Comparison of ENCODE assay signal across 8 mouse cellular contexts in the genomic region with DNA sequence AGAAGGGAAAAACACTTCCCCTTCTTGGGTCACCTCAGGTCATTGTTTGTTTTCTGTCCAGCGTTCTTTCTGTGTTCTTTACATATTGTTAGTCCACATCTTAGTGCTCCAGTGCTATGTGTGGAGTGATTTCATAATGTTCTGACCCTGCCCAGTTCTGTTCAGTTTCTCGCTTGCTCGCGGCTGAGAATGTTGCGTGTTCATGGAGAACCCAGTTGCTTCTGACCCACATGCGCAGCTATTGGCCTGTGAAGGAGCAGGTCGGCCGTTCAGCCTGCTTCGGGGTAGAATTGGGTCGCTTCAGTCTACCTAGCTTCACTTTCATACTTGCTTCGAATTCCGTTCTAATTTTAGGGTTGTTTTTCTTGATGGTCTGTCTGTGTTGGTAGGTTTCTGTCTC. TPM values are rescaled to one million over a fixed set of nuclear protein-coding genes. Genes with fewer than 3 reads are reported as not detected.
A peak's percentile ranks its signal among the peaks of the same experiment; 100 is the strongest.
DNase-seq lines count a peak whose midpoint lies in the region; ATAC-seq and TF ChIP-seq lines count a peak whose summit lies in the region.

No protein-coding gene starts in this region.

- peak; percentile 76 for DNase-seq in gastrocnemius, adult 2 months
- no peak for DNase-seq in gastrocnemius, postnatal 10 days
- DNase-seq in forebrain, embryonic 10.5 days (ENCODE audit: extremely low spot score, low spot score) = no peak
- no peak for DNase-seq in hindbrain, postnatal 0 days (ENCODE audit: low spot score)
- DNase-seq in liver, postnatal 0 days = peak; percentile 40
- no peak for DNase-seq in right cerebral cortex, postnatal 14 days
- no peak for DNase-seq in thymus, postnatal 0 days (ENCODE audit: low spot score)

- H3K4me2 ChIP-seq in hindbrain, postnatal 0 days (ENCODE audit: low read depth, low read length) = peak overlapping the region; percentile 77
- H3K4me2 ChIP-seq in liver, postnatal 0 days (ENCODE audit: low read depth, low read length) = peak overlapping the region; percentile 80
- H3K4me2 ChIP-seq in stomach, embryonic 14.5 days (replicated peaks; ENCODE audit: low read depth, low read length) = peak overlapping the region; percentile 68

- H3K36me3 ChIP-seq in forebrain, embryonic 10.5 days (replicated peaks) = peaks cover 54% of the 10 kb centered on the region
- H3K36me3 ChIP-seq in hindbrain, postnatal 0 days (ENCODE audit: insufficient read depth, low read length) = peaks cover 4% of the 10 kb centered on the region; the same call in 1 of the 2 replicates
- H3K36me3 ChIP-seq in liver, postnatal 0 days (replicated peaks; ENCODE audit: insufficient read depth, low read length) = peaks cover 29% of the 10 kb centered on the region
- H3K36me3 ChIP-seq in stomach, embryonic 14.5 days (ENCODE audit: control insufficient read depth, insufficient read depth, low read length) = peaks cover 21% of the 10 kb centered on the region

- peak overlapping the region; percentile 93 for H3K4me3 ChIP-seq in gastrocnemius, adult 2 months
- H3K4me3 ChIP-seq in forebrain, embryonic 10.5 days = peak overlapping the region; percentile 97
- peak overlapping the region; percentile 94 for H3K4me3 ChIP-seq in hindbrain, postnatal 0 days (ENCODE audit: low read length)
- H3K4me3 ChIP-seq in liver, postnatal 0 days (ENCODE audit: low read depth, low read length) = peak overlapping the region; percentile 84
- H3K4me3 ChIP-seq in stomach, embryonic 14.5 days (ENCODE audit: low read depth, low read length) = peak overlapping the region; percentile 79

- peaks cover 19% of the 10 kb centered on the region for H3K27me3 ChIP-seq in forebrain, embryonic 10.5 days (ENCODE audit: poor library complexity, severe bottlenecking)
- no peaks in the 10 kb centered on the region for H3K27me3 ChIP-seq in hindbrain, postnatal 0 days (ENCODE audit: insufficient read depth, low read length)
- H3K27me3 ChIP-seq in liver, postnatal 0 days (ENCODE audit: insufficient read depth, low read length) = peaks cover 7% of the 10 kb centered on the region; the same call in 1 of the 2 replicates
- H3K27me3 ChIP-seq in stomach, embryonic 14.5 days (ENCODE audit: control insufficient read depth, insufficient read depth, low read length) = no peaks in the 10 kb centered on the region

- peak overlapping the region; percentile 99; the same call in 1 of the 2 replicates for H3K9ac ChIP-seq in hindbrain, postnatal 0 days (replicated peaks; ENCODE audit: low read length)
- H3K9ac ChIP-seq in liver, postnatal 0 days (replicated peaks) = peak overlapping the region; percentile 96
- H3K9ac ChIP-seq in stomach, embryonic 14.5 days (replicated peaks; ENCODE audit: low read depth, low read length) = 0 out of 2 replicates have a peak overlapping the region, but pooled peaks have one; percentile 99

- no peak for TF ChIP-seq CTCF in gastrocnemius, adult 2 months (IDR thresholded peaks at IDR 0.05)
- TF ChIP-seq CTCF in hindbrain, postnatal 0 days (IDR thresholded peaks at IDR 0.05; ENCODE audit: low read depth) = no peak
- TF ChIP-seq CTCF in liver, postnatal 0 days (IDR thresholded peaks at IDR 0.05; ENCODE audit: low read depth) = no peak

- no peak for TF ChIP-seq EP300 in liver, postnatal 0 days (IDR thresholded peaks at IDR 0.05; ENCODE audit: low read depth)

- H3K4me1 ChIP-seq in forebrain, embryonic 10.5 days = peaks cover 57% of the 10 kb centered on the region
- H3K4me1 ChIP-seq in hindbrain, postnatal 0 days (ENCODE audit: insufficient read depth, low read length) = peaks cover 19% of the 10 kb centered on the region
- H3K4me1 ChIP-seq in liver, postnatal 0 days (ENCODE audit: insufficient read depth) = peaks cover 22% of the 10 kb centered on the region
- peaks cover 20% of the 10 kb centered on the region for H3K4me1 ChIP-seq in stomach, embryonic 14.5 days (ENCODE audit: control insufficient read depth, insufficient read depth, low read length)

- intact Hi-C loops in gastrocnemius, adult 2 months (cut with DNase I) = loop anchor here (1.0 to 2.0 kb wide), 2 partner anchors 69 to 113 kb away; no protein-coding TSS in a partner anchor

- no peaks in the 10 kb centered on the region for H3K9me3 ChIP-seq in forebrain, embryonic 10.5 days
- no peaks in the 10 kb centered on the region for H3K9me3 ChIP-seq in hindbrain, postnatal 0 days (ENCODE audit: low read length)
- H3K9me3 ChIP-seq in liver, postnatal 0 days (ENCODE audit: low read length) = no peaks in the 10 kb centered on the region
- no peaks in the 10 kb centered on the region for H3K9me3 ChIP-seq in stomach, embryonic 14.5 days (ENCODE audit: control insufficient read depth, low read depth, low read length)

- 92% methylated on average over 12 of the region's 12 CpGs for WGBS in forebrain, embryonic 10.5 days
- WGBS in hindbrain, postnatal 0 days = 51% methylated on average over 12 of the region's 12 CpGs
- WGBS in liver, postnatal 0 days (ENCODE audit: insufficient replicate concordance) = 73% methylated on average over 12 of the region's 12 CpGs
- WGBS in stomach, embryonic 14.5 days = 72% methylated on average over 12 of the region's 12 CpGs

- peak overlapping the region; percentile 97 for H3K27ac ChIP-seq in gastrocnemius, adult 2 months
- no peak overlapping the region for H3K27ac ChIP-seq in forebrain, embryonic 10.5 days
- H3K27ac ChIP-seq in hindbrain, postnatal 0 days = no peak overlapping the region
- H3K27ac ChIP-seq in liver, postnatal 0 days (ENCODE audit: low read depth) = peak overlapping the region; percentile 90
- no peak overlapping the region for H3K27ac ChIP-seq in stomach, embryonic 14.5 days (ENCODE audit: low read length)

- no peak for ATAC-seq in hindbrain, postnatal 0 days
- peak; percentile 40 for ATAC-seq in liver, postnatal 0 days
- ATAC-seq in stomach, embryonic 14.5 days (ENCODE audit: insufficient number of reproducible peaks, insufficient read depth, low FRiP score, low read depth) = no peak

RNA-seq across cellular contexts. Expression of gene Eif4g3, which starts 2.6 kb away (rescaled TPM):
- 100 to 1,000 TPM; 108 to 145 TPM for total RNA-seq in gastrocnemius, adult 2 months (2021)
- 100 to 1,000 TPM; 100 to 108 TPM for total RNA-seq in gastrocnemius, postnatal 10 days (2021)
- 36.5 and 37.2 TPM in 2 replicates for polyA plus RNA-seq in forebrain, embryonic 10.5 days (2016; fragmentation: Nextera tagmentation; extraction: Ambion mirVana)
- total RNA-seq in hindbrain, postnatal 0 days (2014; rRNA removed) = 51.1 and 55.9 TPM in 2 replicates
- polyA plus RNA-seq in hindbrain, postnatal 0 days (2015; fragmentation: Nextera tagmentation; extraction: Ambion mirVana) = 32.3 and 36.5 TPM in 2 replicates
- polyA plus RNA-seq in liver, postnatal 0 days (2015; fragmentation: Nextera tagmentation; extraction: Ambion mirVana) = 5.8 and 5.9 TPM in 2 replicates
- polyA plus RNA-seq in stomach, embryonic 14.5 days (2014; fragmentation: Nextera tagmentation; extraction: Ambion mirVana) = 43.1 and 43.3 TPM in 2 replicates
- polyA plus RNA-seq in thymus, postnatal 0 days (2015; fragmentation: Nextera tagmentation; extraction: Ambion mirVana) = 18.8 and 20.8 TPM in 2 replicates

Comparison
In these comparisons a context has a peak if more than half of its experiments do, and no peak if none do; other contexts are left out.
1. DNase-seq: peak in gastrocnemius, adult 2 months (single experiment) and liver, postnatal 0 days (single experiment); none in gastrocnemius, postnatal 10 days (single experiment), forebrain, embryonic 10.5 days (single experiment), hindbrain, postnatal 0 days (single experiment), right cerebral cortex, postnatal 14 days (single experiment) and thymus, postnatal 0 days (single experiment).
2. H3K27ac ChIP-seq: peak in gastrocnemius, adult 2 months (single experiment) and liver, postnatal 0 days (single experiment); none in forebrain, embryonic 10.5 days (single experiment), hindbrain, postnatal 0 days (single experiment) and stomach, embryonic 14.5 days (single experiment).
3. Peak in every context shown above with its lines, with median percentiles within 50 percentile points of each other: H3K4me3 ChIP-seq, H3K4me2 ChIP-seq and H3K9ac ChIP-seq.